Mouse (Mus musculus): ENCODE data around the gene Cd300ld.
"Not testable (repeated sequence)": the region's sequence is repeated elsewhere in the genome, so short reads cannot be mapped to it uniquely, and the experiment has no call there.

Gene Cd300ld

DNA sequence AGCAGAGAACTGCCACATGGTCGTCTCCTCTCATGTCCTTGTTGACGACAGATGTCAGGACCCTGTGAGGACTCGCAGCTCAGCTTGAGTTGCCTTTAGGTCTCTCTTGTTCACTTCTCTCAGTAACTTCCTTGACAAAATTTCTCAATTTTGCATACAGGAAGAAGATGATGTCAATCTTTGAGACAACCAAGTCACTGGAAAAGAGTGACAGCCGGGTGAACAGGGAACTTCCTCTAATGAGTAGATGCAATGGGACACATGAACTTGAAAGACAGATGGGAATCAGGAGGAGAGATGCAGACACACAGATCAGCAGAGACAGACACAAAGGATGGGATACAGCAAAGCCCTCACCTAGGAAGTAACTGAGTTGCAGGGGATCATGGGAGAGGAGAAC, at the start of gene Cd300ld:
Cd300ld (minus strand) TSS at position 130 of the 400 bp plus-strand sequence.
- DNase-seq: no peak

DNA sequence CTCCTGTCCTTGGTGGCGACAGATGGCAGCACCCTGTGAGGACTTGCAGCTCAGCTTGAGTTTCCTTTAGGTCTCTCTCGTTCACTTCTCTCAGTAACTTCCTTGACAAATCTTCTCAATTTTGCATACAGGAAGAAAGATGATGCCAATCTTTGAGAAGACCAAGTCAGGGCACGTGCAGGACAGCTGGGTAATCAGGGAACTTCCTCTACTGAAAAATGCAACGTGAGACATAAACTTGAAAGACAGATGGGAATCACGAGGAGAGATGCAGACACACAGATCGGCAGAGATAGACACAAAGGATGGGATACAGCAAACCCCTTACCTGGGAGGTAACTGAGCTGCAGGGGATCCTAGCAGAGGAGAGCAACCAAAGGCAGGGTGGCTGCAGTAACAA, 47.9 kb upstream of the Cd300ld start, which contains the start of gene Cd300ld5:
Cd300ld5 (minus strand) TSS at position 101 of the 400 bp plus-strand sequence.
- DNase-seq: not testable (repeated sequence)

DNA sequence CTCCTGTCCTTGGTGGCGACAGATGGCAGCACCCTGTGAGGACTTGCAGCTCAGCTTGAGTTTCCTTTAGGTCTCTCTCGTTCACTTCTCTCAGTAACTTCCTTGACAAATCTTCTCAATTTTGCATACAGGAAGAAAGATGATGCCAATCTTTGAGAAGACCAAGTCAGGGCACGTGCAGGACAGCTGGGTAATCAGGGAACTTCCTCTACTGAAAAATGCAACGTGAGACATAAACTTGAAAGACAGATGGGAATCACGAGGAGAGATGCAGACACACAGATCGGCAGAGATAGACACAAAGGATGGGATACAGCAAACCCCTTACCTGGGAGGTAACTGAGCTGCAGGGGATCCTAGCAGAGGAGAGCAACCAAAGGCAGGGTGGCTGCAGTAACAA, 37.2 kb upstream of the Cd300ld start, which contains the start of gene Cd300ld4:
Cd300ld4 (minus strand) TSS at position 101 of the 400 bp plus-strand sequence.
- not testable (repeated sequence) for DNase-seq

DNA sequence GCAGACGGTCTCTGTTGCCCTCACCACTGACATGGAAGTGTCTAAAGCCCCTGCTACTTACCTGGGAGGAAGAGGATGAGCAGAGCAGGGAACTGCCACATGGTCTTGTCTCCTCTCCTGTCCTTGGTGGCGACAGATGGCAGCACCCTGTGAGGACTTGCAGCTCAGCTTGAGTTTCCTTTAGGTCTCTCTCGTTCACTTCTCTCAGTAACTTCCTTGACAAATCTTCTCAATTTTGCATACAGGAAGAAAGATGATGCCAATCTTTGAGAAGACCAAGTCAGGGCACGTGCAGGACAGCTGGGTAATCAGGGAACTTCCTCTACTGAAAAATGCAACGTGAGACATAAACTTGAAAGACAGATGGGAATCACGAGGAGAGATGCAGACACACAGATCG, 26.4 kb upstream of the Cd300ld start, which contains the start of gene Cd300ld2:
Cd300ld2 (minus strand) TSS at position 101 of the 400 bp plus-strand sequence.
- not testable (repeated sequence) for DNase-seq

DNA sequence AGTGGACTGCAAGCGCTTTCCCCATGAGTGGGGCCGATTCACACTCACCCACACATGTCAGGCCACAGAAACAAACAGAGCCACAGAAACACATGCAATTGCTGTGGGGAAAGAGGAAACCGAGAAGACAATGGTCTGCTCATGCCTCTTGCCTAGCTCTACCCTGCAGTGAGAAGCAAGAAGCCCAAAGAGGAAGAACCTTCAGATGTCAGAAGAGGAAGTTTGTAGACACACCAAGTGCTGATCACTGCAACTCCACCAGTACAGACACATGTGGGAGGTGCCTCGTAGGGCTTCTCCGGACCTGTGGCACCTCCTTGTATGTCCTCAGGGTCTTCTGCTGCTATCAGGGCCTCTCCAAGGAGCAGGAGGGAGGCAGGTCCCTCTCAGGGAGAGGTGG, 14.3 kb upstream of the Cd300ld start:
- no peak for DNase-seq

DNA sequence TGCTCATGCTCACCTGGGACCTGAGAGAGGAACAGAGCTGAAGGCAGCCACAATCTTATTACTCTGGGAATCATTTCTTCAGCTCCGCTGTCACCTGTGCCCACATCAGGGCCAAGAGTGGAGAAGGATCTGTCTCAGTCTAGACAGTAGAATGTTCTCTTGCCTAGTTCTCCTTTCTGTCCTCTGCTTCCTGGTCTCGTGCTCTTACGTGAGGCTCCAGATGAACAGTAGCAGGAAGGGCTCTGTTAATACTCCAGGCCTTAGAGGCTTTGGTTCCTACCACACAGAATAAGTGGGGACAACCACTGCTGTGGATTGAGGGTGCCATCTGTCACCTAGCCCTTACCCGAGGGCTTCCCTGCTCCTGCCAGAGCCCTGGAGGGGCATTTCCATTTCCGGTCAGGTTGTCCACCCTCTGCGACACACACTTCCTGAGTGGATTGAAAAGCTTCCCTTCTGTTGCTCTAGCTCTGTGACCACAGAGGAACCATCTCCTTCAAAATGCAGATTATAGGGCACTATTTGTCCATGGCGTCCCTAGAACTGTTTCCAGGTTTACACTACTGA, 11.8 kb upstream of the Cd300ld start, which contains the start of gene Cd300c2:
Cd300c2 (minus strand) TSS at position 407 of the 567 bp plus-strand sequence.
- DNase-seq: no peak

DNA sequence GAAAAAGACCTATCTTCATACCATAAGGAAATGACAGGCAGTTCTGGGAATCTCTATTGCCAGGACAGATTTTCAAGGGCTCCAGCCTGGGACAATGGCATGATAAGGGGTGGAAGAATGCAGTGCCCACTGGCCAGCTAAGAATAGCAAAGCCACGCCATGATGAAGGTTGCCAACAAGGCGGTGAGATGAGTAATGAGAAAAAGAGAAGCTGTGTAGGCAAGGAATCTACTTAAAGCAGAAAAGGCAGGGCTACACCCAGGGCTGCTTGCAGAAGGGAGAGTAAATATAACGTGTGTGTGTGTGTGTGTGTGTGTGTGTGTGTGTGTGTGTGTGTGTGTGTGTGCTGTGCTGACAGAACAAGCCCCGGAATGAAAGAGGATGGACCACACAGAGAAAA, 7.9 kb downstream of the Cd300ld start:
- no peak for DNase-seq

DNA sequence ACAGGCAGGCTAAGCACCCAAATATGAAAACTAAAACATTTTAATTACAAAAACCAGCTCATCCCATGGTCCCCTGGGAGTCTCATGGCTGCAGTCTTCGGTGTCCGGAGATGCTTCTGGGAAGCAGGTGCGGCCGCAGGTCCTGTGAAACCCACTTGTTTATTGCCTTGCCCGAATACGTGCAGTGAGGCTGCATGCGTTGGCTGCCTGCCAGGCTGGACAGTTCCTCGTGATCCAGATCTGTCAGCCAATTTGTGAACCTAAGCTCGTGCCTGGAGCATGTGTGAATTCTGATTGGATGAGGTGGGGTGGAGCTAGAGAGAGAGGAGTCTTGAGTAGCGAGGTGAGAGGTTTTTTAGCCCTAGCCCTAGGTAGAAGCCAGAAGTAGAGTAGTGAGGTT, 17.0 kb downstream of the Cd300ld start:
- DNase-seq: no peak

DNA sequence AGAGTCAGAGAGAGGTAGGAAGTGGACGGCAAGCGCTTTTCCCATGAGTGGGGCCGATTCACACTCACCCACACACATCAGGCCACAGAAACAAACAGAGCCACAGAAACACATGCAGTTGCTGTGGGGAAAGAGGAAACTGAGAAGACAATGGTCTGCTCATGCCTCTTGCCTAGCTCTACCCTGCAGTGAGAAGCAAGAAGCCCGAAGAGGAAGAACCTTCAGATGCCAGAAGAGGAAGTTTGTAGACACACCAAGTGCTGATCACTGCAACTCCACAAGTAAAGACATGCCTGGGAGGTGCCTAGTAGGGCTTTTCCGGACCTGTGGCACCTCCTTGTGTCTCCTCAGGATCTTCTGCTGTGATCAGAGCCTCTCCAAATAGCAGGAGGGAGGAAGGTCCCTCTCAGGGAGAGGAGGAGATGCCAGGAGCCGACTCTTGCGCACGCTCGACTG, 20.9 kb downstream of the Cd300ld start, which contains the start of gene Cd300c:
Cd300c (minus strand) TSS at position 406 of the 456 bp plus-strand sequence.
- no peak for DNase-seq

DNA sequence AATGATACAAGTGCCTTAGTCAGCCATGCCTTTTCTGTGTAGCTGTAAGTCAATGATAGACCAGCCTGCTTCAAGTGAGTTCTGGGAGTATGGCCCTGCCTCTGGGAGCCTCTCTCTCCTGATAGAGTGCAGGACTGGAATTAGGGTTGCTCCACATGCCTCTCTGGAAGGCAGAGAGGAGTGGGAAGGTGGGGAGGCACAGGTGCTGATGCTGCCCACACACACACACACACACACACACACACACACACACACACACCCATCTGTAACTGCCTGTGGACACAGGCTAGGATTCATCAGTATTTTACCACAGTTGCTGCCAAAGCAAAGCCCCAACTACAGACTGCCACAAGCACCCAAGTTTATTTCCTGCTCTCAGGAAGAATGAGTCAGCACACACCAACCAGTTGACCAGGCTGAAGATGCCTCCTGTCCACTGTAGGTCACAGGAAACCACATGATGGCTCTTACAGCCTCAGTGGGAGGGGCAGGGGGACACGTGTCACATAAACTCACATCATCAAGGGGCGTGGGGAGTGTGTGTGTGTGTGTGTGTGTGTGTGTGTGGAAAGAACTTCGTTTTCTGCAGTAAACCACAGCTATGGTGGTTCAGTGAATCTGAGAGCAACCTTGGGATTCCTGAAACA, 24.4 kb downstream of the Cd300ld start:
- no peak for DNase-seq

DNA sequence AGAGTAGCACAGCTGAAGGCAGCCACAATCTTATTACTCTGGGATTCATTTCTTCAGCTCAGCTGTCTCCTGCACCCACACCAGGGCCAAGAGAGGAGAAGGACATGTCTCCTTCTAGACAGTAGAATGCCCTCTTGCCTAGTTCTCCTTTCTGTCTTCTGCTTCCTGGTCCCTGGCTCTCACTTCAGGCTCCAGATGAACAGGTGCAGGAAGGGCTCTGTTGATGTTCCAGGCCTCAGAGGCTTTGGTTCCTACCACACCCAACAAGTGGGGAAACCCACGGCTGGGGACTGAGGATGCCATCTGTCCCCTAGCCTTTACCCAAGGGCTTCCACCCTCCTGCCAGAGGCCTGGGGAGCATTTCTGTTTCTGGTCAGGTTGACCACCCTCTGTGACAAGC, 29.4 kb downstream of the Cd300ld start:
- no peak for DNase-seq

DNA sequence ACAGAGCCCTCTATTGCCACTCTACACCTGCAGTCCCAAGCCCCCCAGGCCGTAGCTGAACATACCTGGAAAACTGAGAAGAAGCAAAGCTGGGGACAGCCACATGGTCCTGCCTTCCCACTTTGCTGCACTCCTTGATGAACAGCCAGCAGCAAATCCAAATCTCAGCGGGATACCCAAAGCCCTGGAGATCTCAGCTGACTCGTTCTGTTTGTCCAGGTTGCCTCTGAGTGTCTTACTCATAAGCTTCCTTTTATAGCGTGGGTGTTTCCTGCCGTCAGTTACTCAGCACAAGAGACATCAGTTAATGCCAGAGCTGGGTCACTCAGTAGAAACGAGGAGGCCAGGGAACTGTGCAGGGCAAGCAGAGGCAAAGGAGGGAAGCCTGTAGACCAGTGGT, 55.6 kb downstream of the Cd300ld start, which contains the start of gene Cd300lb:
Cd300lb (minus strand) TSS at position 243 of the 400 bp plus-strand sequence.
- DNase-seq: no peak

DNA sequence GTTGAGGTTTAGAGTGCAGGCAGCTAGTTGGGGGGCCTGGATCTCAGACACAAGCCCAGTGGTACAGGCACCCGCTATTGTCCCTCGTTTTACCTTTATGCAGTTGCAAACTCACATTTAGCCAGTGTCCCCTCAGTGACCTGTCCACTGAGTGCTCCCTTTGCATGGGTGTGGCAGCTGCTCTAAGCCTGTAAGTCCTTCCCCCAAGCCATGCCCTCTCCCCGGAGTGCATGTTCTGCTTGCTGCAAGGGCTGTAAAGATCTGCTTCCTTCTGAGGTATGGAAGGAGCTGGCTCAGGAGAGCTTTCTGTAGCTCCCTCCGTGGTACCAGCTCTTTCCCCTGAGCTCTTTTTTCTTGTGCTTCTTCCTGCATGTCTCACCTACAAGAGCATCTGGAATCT, 56.1 kb downstream of the Cd300ld start:
- no peak for DNase-seq

All from cerebellum, adult 9-10 months (tissue).